Mouse (Mus musculus): Measurements from ENCODE around the gene Lad1. TPM values are rescaled to one million over a fixed set of nuclear protein-coding genes. Genes with fewer than 3 reads are reported as not detected.

Lad1 gene
- 11.7 TPM for polyA plus RNA-seq (2014; fragmentation: Illumina TruSeq; extraction: RNeasy Lipid Tissue Mini Kit (QIAGEN cat#74804); ENCODE audit: low read depth, low replicate concordance)

GRCm38 (mm10) chr1:135818481-135819086, at the start of gene Lad1:
Lad1 (plus strand) TSS chr1:135818598.

GRCm38 (mm10) chr1:135778780-135779535, 39.4 kb upstream of the Lad1 start, which contains the start of gene Tnni1:
Tnni1 (plus strand) TSS chr1:135779434.

GRCm38 (mm10) chr1:135835716-135836483, 17.5 kb downstream of the Lad1 start, which contains the start of gene Tnnt2:
Tnnt2 (plus strand) TSS chr1:135836354.

Other genes starting within 250 kb of the Lad1 start
- gene Nav1, start 211.3 kb upstream of the Lad1 start, polyA plus RNA-seq (2014; fragmentation: Illumina TruSeq; extraction: RNeasy Lipid Tissue Mini Kit (QIAGEN cat#74804); ENCODE audit: low read depth, low replicate concordance) = 12.2 TPM
- gene Csrp1, start 98.5 kb upstream of the Lad1 start, polyA plus RNA-seq (2014; fragmentation: Illumina TruSeq; extraction: RNeasy Lipid Tissue Mini Kit (QIAGEN cat#74804); ENCODE audit: low read depth, low replicate concordance) = 112 TPM
- gene Phlda3, start 52.5 kb upstream of the Lad1 start, polyA plus RNA-seq (2014; fragmentation: Illumina TruSeq; extraction: RNeasy Lipid Tissue Mini Kit (QIAGEN cat#74804); ENCODE audit: low read depth, low replicate concordance) = 1.2 TPM
- gene Tnni1, start 39.2 kb upstream of the Lad1 start, polyA plus RNA-seq (2014; fragmentation: Illumina TruSeq; extraction: RNeasy Lipid Tissue Mini Kit (QIAGEN cat#74804); ENCODE audit: low read depth, low replicate concordance) = 1.0 TPM
- 3.7 TPM for gene Tnnt2, start 17.8 kb downstream of the Lad1 start, polyA plus RNA-seq (2014; fragmentation: Illumina TruSeq; extraction: RNeasy Lipid Tissue Mini Kit (QIAGEN cat#74804); ENCODE audit: low read depth, low replicate concordance)
- 4.1 TPM for gene Pkp1, start 100.6 kb downstream of the Lad1 start, polyA plus RNA-seq (2014; fragmentation: Illumina TruSeq; extraction: RNeasy Lipid Tissue Mini Kit (QIAGEN cat#74804); ENCODE audit: low read depth, low replicate concordance)
- not detected for gene Igfn1, start 187.7 kb downstream of the Lad1 start, polyA plus RNA-seq (2014; fragmentation: Illumina TruSeq; extraction: RNeasy Lipid Tissue Mini Kit (QIAGEN cat#74804); ENCODE audit: low read depth, low replicate concordance)
- 1.5 TPM for gene Tmem9, start 189.6 kb downstream of the Lad1 start, polyA plus RNA-seq (2014; fragmentation: Illumina TruSeq; extraction: RNeasy Lipid Tissue Mini Kit (QIAGEN cat#74804); ENCODE audit: low read depth, low replicate concordance)
- gene Ascl5, start 232.2 kb downstream of the Lad1 start, polyA plus RNA-seq (2014; fragmentation: Illumina TruSeq; extraction: RNeasy Lipid Tissue Mini Kit (QIAGEN cat#74804); ENCODE audit: low read depth, low replicate concordance) = not detected
- not detected for gene Cacna1s, start 234.2 kb downstream of the Lad1 start, polyA plus RNA-seq (2014; fragmentation: Illumina TruSeq; extraction: RNeasy Lipid Tissue Mini Kit (QIAGEN cat#74804); ENCODE audit: low read depth, low replicate concordance)